Mouse (Mus musculus): ENCODE measurements at regions not wholly inside any gene's neighbourhood (a gene's known extent, or its start where the extent isn't known, plus 50 kb on each side); places are given as distances from the start of the nearest gene placed in this dataset.

GRCm38 (mm10) chr16:5466760-5467159 lies 211.0 kb upstream of the Eef2kmt start:
- Histone ChIP-seq H3K36me3 (ENCODE audit: control insufficient read depth in 1 of 2, insufficient read depth in 2 of 2, low read length in 2 of 2) (no peaks in the 10 kb centered on the region), H3K79me2 (ENCODE audit: control insufficient read depth, insufficient read depth, low read length, poor library complexity) (no peaks in the 10 kb centered on the region), H3K27me3 (ENCODE audit: control insufficient read depth in 1 of 2, insufficient read depth in 2 of 2, low read length in 2 of 2) (no peaks in the 10 kb centered on the region), H3K4me1 (ENCODE audit: control insufficient read depth in 1 of 2, insufficient read depth in 2 of 2, low read length in 2 of 2) (no peaks in the 10 kb centered on the region), H3K9ac (ENCODE audit: control insufficient read depth, low read depth, low read length, poor library complexity, severe bottlenecking) (no peak overlapping the region), H3K27ac (ENCODE audit: control insufficient read depth, low read depth, low read length) (no peak overlapping the region), H3K4me3 (ENCODE audit: control insufficient read depth in 1 of 2, insufficient read depth in 1 of 2, low read depth in 2 of 2, low read length in 2 of 2) (no peak overlapping the region), H3K9me3 (replicated peaks; ENCODE audit: insufficient read depth, low read length) (no peaks in the 10 kb centered on the region)
- DNase-seq (ENCODE audit: low read depth, low spot score) = no peak
- TF ChIP-seq MXI1 (IDR thresholded peaks at IDR 0.05; ENCODE audit: low read depth, low read length) (no peak), GATA1 (IDR thresholded peaks at IDR 0.05; ENCODE audit: low read depth, low read length) (no peak), USF1 (IDR thresholded peaks at IDR 0.05; ENCODE audit: low read depth, low read length) (no peak), NRF1 (IDR thresholded peaks at IDR 0.05; ENCODE audit: insufficient read depth, low read depth, low read length, poor library complexity, severe bottlenecking) (no peak), MYC (IDR thresholded peaks at IDR 0.05; ENCODE audit: low read depth, low read length) (no peak), RCOR1 (IDR thresholded peaks at IDR 0.05; ENCODE audit: low read depth, low read length) (no peak), HCFC1 (IDR thresholded peaks at IDR 0.05; ENCODE audit: low read depth, low read length) (no peak), POLR2AphosphoS2 (IDR thresholded peaks at IDR 0.05; ENCODE audit: low read length) (no peak), POLR2A (IDR thresholded peaks at IDR 0.05; ENCODE audit: control insufficient read depth in 1 of 2, insufficient read depth in 1 of 2, low read depth in 1 of 2, low read length in 2 of 2, poor library complexity in 1 of 2) (no peak), UBTF (IDR thresholded peaks at IDR 0.05; ENCODE audit: borderline replicate concordance, insufficient read depth, low read depth, low read length) (no peak), ZMIZ1 (IDR thresholded peaks at IDR 0.05; ENCODE audit: low read depth, low read length) (no peak)

- H3K27ac ChIP-seq (ENCODE audit: control insufficient read depth, low read depth, low read length) = no peak overlapping the region
- no peaks in the 10 kb centered on the region for H3K79me2 ChIP-seq (ENCODE audit: control insufficient read depth, insufficient read depth, low read length, poor library complexity)
- H3K9ac ChIP-seq (ENCODE audit: control insufficient read depth, low read depth, low read length, poor library complexity, severe bottlenecking) = no peak overlapping the region
- H3K4me1 ChIP-seq (ENCODE audit: control insufficient read depth in 1 of 2, insufficient read depth in 2 of 2, low read length in 2 of 2) = no peaks in the 10 kb centered on the region
- H3K36me3 ChIP-seq (ENCODE audit: control insufficient read depth in 1 of 2, insufficient read depth in 2 of 2, low read length in 2 of 2) = no peaks in the 10 kb centered on the region
- no peaks in the 10 kb centered on the region for H3K27me3 ChIP-seq (ENCODE audit: control insufficient read depth in 1 of 2, insufficient read depth in 2 of 2, low read length in 2 of 2)
- H3K4me3 ChIP-seq (ENCODE audit: control insufficient read depth in 1 of 2, insufficient read depth in 1 of 2, low read depth in 2 of 2, low read length in 2 of 2) = no peak overlapping the region
- DNase-seq (ENCODE audit: low read depth, low spot score) = no peak
- TF ChIP-seq MAX (IDR thresholded peaks at IDR 0.05; ENCODE audit: low read length) (no peak), EP300 (IDR thresholded peaks at IDR 0.05; ENCODE audit: low read depth in 1 of 2, low read length in 2 of 2) (no peak), USF2 (IDR thresholded peaks at IDR 0.05; ENCODE audit: borderline replicate concordance in 1 of 2, insufficient read depth in 1 of 2, low read depth in 1 of 2, low read length in 2 of 2) (no peak)
- no peaks in the 10 kb centered on the region for H3K9me3 ChIP-seq (replicated peaks; ENCODE audit: insufficient read depth, low read length)
These were observed 199.7 kb upstream of the Eef2kmt start for GRCm38 (mm10) chr16:5455352-5455965.

DNA sequence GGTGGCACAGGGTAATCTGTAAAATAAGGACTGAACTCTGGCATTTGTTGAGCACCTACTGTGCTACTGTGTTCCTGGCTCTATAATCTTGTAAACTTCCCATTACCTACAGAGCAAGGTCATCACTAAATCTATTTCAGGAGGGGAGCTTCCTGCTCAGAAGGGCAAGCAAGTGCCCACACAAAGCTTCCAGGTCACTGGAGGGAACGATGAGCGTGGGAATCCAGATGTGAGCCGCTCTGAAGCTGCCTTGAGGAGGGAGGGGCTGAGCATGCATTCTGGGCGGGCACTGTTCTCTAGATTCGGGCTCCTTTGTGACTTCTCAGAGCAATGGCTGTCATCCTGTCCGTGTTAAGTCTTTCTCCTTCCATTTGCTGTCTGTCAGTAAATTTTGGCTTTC lies 198.5 kb upstream of the Eef2kmt start:
- no peaks in the 10 kb centered on the region for H3K36me3 ChIP-seq (ENCODE audit: control insufficient read depth in 1 of 2, insufficient read depth in 2 of 2, low read length in 2 of 2)
- no peak overlapping the region for H3K27ac ChIP-seq (ENCODE audit: control insufficient read depth, low read depth, low read length)
- H3K4me3 ChIP-seq (ENCODE audit: control insufficient read depth in 1 of 2, insufficient read depth in 1 of 2, low read depth in 2 of 2, low read length in 2 of 2) = no peak overlapping the region
- DNase-seq (ENCODE audit: low read depth, low spot score) = no peak
- H3K79me2 ChIP-seq (ENCODE audit: control insufficient read depth, insufficient read depth, low read length, poor library complexity) = no peaks in the 10 kb centered on the region
- no peak overlapping the region for H3K9ac ChIP-seq (ENCODE audit: control insufficient read depth, low read depth, low read length, poor library complexity, severe bottlenecking)
- no peaks in the 10 kb centered on the region for H3K4me1 ChIP-seq (ENCODE audit: control insufficient read depth in 1 of 2, insufficient read depth in 2 of 2, low read length in 2 of 2)
- H3K27me3 ChIP-seq (ENCODE audit: control insufficient read depth in 1 of 2, insufficient read depth in 2 of 2, low read length in 2 of 2) = no peaks in the 10 kb centered on the region
- H3K9me3 ChIP-seq (replicated peaks; ENCODE audit: insufficient read depth, low read length) = no peaks in the 10 kb centered on the region
- TF ChIP-seq GATA1 (IDR thresholded peaks at IDR 0.05; ENCODE audit: low read depth, low read length) = no peak
- TF ChIP-seq NRF1 (IDR thresholded peaks at IDR 0.05; ENCODE audit: insufficient read depth, low read depth, low read length, poor library complexity, severe bottlenecking) = no peak
- no peak for TF ChIP-seq TCF12 (IDR thresholded peaks at IDR 0.05; ENCODE audit: low read depth, low read length)
- TF ChIP-seq KAT2A (conservative IDR thresholded peaks at IDR 0.05; ENCODE audit: low read depth, low read length) = no peak
- TF ChIP-seq ZKSCAN1 (IDR thresholded peaks at IDR 0.05; ENCODE audit: low read depth, low read length) = no peak
- TF ChIP-seq ZC3H11A (IDR thresholded peaks at IDR 0.05; ENCODE audit: low read depth, low read length) = no peak
- TF ChIP-seq JUND (IDR thresholded peaks at IDR 0.05; ENCODE audit: low read depth, low read length) = no peak
- no peak for TF ChIP-seq SMC3 (IDR thresholded peaks at IDR 0.05; ENCODE audit: low read depth, low read length)
- no peak for TF ChIP-seq TBP (IDR thresholded peaks at IDR 0.05; ENCODE audit: low read depth, low read length)
- no peak for TF ChIP-seq HCFC1 (IDR thresholded peaks at IDR 0.05; ENCODE audit: low read depth, low read length)
- TF ChIP-seq MAX (IDR thresholded peaks at IDR 0.05; ENCODE audit: low read length) = no peak
- TF ChIP-seq E2F4 (IDR thresholded peaks at IDR 0.05; ENCODE audit: borderline replicate concordance, low read depth, low read length) = no peak
- no peak for TF ChIP-seq ELF1 (IDR thresholded peaks at IDR 0.05; ENCODE audit: low read depth, low read length)
- TF ChIP-seq MAZ (IDR thresholded peaks at IDR 0.05; ENCODE audit: low read depth, low read length) = no peak
- TF ChIP-seq POLR2A (IDR thresholded peaks at IDR 0.05; ENCODE audit: control insufficient read depth in 1 of 2, insufficient read depth in 1 of 2, low read depth in 1 of 2, low read length in 2 of 2, poor library complexity in 1 of 2) = no peak
- TF ChIP-seq MEF2A (IDR thresholded peaks at IDR 0.05; ENCODE audit: extremely low read depth, insufficient replicate concordance, low read depth, low read length, poor library complexity, severe bottlenecking) = no peak
